Mouse (Mus musculus) embryonic facial prominence, embryonic 12.5 days (tissue): Measurements from ENCODE around the gene Dyrk3. TPM values are rescaled to one million over a fixed set of nuclear protein-coding genes. Genes with fewer than 3 reads are reported as not detected.

Experiments
- ATAC-seq: fragments of 200-750 bp; cut with Nextera tagmentation; 2 replicates; pipeline ENCODE4 v1.8.0; 2017; ENCODE audit not compliant: insufficient number of reproducible peaks, insufficient read depth, low FRiP score, low TSS enrichment
- H3K27ac ChIP-seq: fragments of 300-500 bp; sonication (generic); 2 replicates; pipeline ENCODE4 v1.5.1; 2016; ENCODE audit warnings: mild to moderate bottlenecking
- H3K27me3 ChIP-seq: fragments of 300-500 bp; sonication (generic); 2 replicates; pipeline ENCODE4 v1.6.1; 2016; ENCODE audit warnings: mild to moderate bottlenecking, moderate library complexity
- H3K36me3 ChIP-seq: fragments of 300-500 bp; sonication (generic); 2 replicates; pipeline ENCODE4 v1.6.1; 2016; ENCODE audit warnings: mild to moderate bottlenecking
- H3K4me1 ChIP-seq: fragments of 300-500 bp; sonication (generic); 2 replicates; pipeline ENCODE4 v1.6.1; 2016
- H3K4me2 ChIP-seq: fragments of 300-500 bp; sonication (generic); replicated peaks from 2 replicates; pipeline ENCODE4 v1.6.1; 2016; ENCODE audit warnings: mild to moderate bottlenecking, moderate library complexity
- H3K4me3 ChIP-seq: fragments of 300-500 bp; sonication (generic); 2 replicates; pipeline ENCODE4 v1.5.1; 2016; ENCODE audit warnings: mild to moderate bottlenecking
- H3K9ac ChIP-seq: fragments of 300-500 bp; sonication (generic); 2 replicates; pipeline ENCODE4 v1.6.1; 2016; ENCODE audit warnings: mild to moderate bottlenecking, moderate library complexity
- H3K9me3 ChIP-seq: fragments of 300-500 bp; sonication (generic); 2 replicates; pipeline ENCODE4 v1.6.1; 2016; ENCODE audit warnings: mild to moderate bottlenecking, moderate library complexity
- WGBS: fragments of 180-500 bp; shearing (Covaris S2); methylation state at CpG from one replicate; pipeline ENCODE4 v1.1.7; 2016; 5-methylcytosine and 5-hydroxymethylcytosine counted together
- polyA plus RNA-seq: library from polyadenylated mRNA; unstranded; fragments of >200 nt; fragmentation: Nextera tagmentation; extraction: Ambion mirVana; gene quantifications from 2 replicates; pipeline ENCODE4 v1.2.1, GENCODE M21; 2016

Dyrk3 gene
- polyA plus RNA-seq, 1 experiment from 2014 or later: 8.7 TPM

DNA sequence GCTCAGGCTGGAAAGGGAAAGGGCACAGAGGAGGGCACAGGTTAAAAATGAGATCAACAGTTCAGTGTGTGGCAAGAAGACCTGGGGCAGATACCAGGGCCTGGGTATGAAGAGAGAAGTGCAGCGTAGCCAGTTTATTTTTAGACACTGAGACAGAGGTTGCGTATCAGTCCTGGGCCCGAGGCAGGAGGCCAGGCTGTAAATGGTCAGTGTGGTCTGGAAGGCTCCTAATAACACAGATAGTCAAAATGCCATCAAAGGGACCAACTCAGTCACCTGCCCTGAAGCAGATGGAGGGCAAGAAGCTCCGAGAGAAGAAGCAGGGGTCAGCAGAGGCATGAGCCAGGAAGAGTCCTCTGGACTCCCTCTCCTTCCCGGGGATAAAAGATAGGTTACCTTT, 47.9 kb downstream of the Dyrk3 start:
- Histone ChIP-seq H3K4me2 (no peak overlapping the region), H3K9me3 (no peaks in the 10 kb centered on the region), H3K9ac (no peak overlapping the region), H3K4me3 (no peak overlapping the region), H3K27ac (no peak overlapping the region), H3K27me3 (no peaks in the 10 kb centered on the region), H3K36me3 (no peaks in the 10 kb centered on the region), H3K4me1 (peaks cover 63% of the 10 kb centered on the region)
- ATAC-seq: no peak
- 73% methylated on average over 5 of the region's 5 CpGs for WGBS

DNA sequence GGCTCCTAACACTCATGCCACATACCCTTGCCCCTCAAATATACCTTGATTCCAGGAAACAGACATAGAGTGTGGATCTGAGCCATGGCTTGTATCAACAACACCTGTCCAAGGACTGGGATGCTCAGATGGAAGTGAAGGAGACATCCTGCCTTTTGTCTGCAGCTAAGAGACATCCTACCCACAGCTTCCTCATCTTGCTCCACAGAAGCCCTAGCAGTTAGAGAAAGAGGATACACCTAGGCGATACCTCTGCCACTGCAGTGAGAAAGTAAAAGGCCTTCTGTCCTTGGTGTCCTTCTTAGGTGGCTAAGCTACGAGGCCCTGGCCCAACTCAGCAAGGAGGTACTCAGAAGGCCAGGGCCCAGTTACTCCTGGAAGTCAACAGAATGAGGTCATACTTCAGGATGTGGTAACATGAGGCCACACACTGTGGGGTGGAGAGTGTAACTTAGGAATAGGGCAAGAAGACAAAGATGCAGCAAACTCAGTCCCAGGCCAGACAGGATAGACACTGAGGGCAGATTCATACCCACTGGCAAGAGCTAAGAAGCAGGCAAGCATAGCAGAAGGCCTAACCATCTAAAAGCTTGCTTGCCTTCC, 48.5 kb downstream of the Dyrk3 start:
- 81% methylated on average over 2 of the region's 2 CpGs for WGBS
- Histone ChIP-seq H3K4me3 (no peak overlapping the region), H3K4me2 (no peak overlapping the region), H3K9ac (no peak overlapping the region), H3K27me3 (no peaks in the 10 kb centered on the region), H3K36me3 (no peaks in the 10 kb centered on the region), H3K27ac (no peak overlapping the region), H3K9me3 (no peaks in the 10 kb centered on the region), H3K4me1 (peaks cover 63% of the 10 kb centered on the region)
- ATAC-seq: no peak

DNA sequence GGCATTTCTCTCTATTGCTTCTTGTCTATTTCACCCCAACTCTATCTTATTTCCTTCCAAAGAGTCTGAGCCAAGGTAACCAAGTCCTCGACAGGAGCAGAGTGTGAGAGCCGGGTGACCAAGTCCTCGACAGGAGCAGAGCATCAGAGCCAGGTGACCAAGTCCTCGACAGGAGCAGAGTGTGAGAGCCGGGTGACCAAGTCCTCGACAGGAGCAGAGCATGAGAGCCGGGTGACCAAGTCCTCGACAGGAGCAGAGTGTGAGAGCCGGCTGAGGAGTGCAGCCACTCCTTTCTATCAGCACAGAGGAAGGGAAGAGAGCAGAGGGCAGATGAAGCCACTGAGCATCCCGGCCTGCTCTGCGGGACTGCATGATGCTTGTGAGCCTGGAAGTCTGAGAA, 49.6 kb downstream of the Dyrk3 start:
- 60% methylated on average over 11 of the region's 11 CpGs for WGBS
- ATAC-seq: no peak
- Histone ChIP-seq H3K36me3 (no peaks in the 10 kb centered on the region), H3K9me3 (no peaks in the 10 kb centered on the region), H3K27me3 (no peaks in the 10 kb centered on the region), H3K9ac (no peak overlapping the region), H3K4me3 (no peak overlapping the region), H3K4me1 (peaks cover 72% of the 10 kb centered on the region), H3K27ac (no peak overlapping the region), H3K4me2 (no peak overlapping the region)

DNA sequence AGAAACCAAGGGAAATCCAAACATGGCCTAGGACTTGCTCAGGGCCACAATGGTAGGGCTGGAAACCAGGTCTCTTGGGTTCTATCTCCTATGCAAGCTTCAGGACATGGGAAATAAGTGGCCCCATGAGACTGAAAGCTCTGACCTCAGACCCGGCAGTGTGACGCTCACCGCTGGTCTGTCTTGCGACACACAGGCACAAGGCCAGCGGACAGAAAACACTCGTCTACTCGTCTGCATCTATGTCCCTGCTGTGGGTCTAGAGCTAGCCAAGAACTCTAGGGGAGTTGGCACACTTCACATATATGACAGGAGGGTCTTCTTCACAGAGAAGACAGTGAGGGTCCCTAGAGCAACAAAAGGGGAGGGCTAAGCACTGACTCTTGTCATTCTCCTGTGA, 51.2 kb downstream of the Dyrk3 start:
- no peak for ATAC-seq
- H3K27me3 ChIP-seq: no peaks in the 10 kb centered on the region
- no peaks in the 10 kb centered on the region for H3K9me3 ChIP-seq
- no peak overlapping the region for H3K4me2 ChIP-seq
- H3K4me3 ChIP-seq: no peak overlapping the region
- H3K27ac ChIP-seq: no peak overlapping the region
- no peak overlapping the region for H3K9ac ChIP-seq
- no peaks in the 10 kb centered on the region for H3K36me3 ChIP-seq
- H3K4me1 ChIP-seq: peaks cover 80% of the 10 kb centered on the region
- 57% methylated on average over 7 of the region's 7 CpGs for WGBS

DNA sequence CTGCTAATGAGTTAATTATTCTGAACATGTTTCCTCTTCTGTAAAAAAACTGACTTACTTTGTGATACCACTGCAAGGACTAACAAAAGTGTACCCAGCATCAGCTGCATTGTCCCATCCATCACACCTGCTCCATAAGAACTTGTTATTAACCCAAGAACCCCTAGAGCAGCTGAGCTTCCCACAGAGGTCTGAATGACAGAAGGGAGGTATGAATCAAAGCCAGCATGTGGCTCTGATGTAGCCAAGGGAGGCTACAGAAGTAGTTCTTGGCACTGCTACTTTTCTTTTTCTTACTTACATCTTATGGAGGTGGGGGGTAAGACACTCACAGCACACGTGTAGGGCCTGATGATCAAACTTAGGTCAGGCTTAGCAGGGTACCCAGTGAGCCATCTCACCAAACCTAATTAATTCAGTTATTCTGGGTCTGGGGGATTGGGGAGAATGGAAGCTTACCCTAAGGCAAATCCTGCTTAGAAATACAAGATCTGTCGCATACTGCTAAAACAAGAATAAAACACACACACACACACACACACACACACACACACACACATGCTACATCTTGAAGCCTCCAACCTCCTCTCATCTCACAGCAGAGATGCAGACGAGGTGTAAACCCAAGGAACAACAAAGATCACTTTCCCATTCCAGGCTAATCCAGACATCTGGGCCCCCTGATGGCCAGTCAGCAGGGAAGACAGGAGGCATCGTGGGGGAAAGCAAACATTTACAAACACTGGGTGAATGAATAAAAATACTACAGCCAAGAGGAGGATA, 52.0 kb downstream of the Dyrk3 start:
- Histone ChIP-seq H3K36me3 (no peaks in the 10 kb centered on the region), H3K27me3 (no peaks in the 10 kb centered on the region), H3K4me2 (no peak overlapping the region), H3K9ac (no peak overlapping the region), H3K27ac (no peak overlapping the region), H3K9me3 (no peaks in the 10 kb centered on the region), H3K4me1 (peaks cover 81% of the 10 kb centered on the region), H3K4me3 (no peak overlapping the region)
- WGBS: 18% methylated on average over 4 of the region's 4 CpGs
- ATAC-seq: no peak

DNA sequence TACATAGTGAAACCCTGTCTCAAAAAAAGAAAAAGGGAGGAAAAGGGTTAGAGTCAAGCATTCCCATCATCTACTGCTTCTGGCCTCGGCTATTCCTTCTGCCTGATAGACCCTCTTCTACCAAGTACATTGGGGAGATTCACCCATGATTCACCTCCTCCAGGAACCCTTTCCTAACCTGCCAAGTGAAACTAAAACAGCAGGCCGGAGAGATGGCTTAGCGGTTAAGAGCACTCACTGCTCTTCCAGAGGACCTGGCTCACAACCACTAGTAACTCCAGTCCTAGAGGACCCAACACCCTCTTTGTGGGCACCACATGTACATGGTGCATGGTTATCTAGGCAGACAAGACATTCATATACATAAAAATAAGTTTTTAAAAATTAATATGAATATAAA, 52.9 kb downstream of the Dyrk3 start:
- no peaks in the 10 kb centered on the region for H3K9me3 ChIP-seq
- no peaks in the 10 kb centered on the region for H3K36me3 ChIP-seq
- 64% methylated on average over 3 of the region's 3 CpGs for WGBS
- H3K4me1 ChIP-seq: peaks cover 81% of the 10 kb centered on the region
- no peaks in the 10 kb centered on the region for H3K27me3 ChIP-seq
- ATAC-seq: no peak
- H3K9ac ChIP-seq: no peak overlapping the region
- H3K4me2 ChIP-seq: no peak overlapping the region
- no peak overlapping the region for H3K4me3 ChIP-seq
- H3K27ac ChIP-seq: no peak overlapping the region

DNA sequence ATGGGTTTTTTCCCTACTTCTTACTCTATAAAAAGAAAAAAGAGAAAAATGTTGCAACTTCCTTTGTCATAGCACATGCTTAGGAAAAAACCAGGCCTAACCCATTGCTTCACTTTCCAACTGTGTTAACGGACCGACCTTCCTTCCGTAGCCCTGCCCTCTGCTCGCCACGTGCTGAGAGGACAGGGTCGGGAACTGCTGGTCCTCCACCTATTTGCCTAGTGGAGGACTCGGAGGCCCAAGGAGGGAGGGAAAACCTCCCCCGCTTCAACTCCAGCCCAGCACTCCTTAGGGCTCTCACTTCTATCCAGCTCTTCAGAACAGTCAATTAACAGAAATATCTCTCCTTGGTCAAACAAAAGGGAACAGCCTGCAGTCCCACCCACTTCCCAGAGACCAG, 53.9 kb downstream of the Dyrk3 start:
- ATAC-seq: no peak
- WGBS: 44% methylated on average over 8 of the region's 8 CpGs
- no peak overlapping the region for H3K27ac ChIP-seq

DNA sequence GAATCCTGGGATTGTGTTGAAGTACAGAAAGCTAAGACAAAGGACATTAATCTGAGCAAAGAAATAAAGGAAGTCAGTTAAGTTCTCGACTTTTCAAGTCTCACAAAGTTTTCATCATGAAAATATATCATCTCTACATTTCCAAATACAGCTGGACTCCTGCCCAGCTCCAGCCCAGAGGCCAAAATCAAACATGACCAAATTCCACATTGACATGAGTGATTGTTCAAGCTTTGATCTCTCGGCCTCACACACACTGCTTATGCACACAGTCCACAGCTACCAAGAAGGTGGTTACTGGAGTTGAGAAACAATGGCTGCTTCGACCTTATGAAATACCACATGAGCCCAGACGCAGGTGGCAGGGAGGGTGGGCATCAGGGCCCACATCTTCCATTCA, 54.5 kb downstream of the Dyrk3 start:
- no peaks in the 10 kb centered on the region for H3K9me3 ChIP-seq
- no peak overlapping the region for H3K4me2 ChIP-seq
- no peaks in the 10 kb centered on the region for H3K27me3 ChIP-seq
- H3K9ac ChIP-seq: no peak overlapping the region
- peaks cover 81% of the 10 kb centered on the region for H3K4me1 ChIP-seq
- H3K4me3 ChIP-seq: no peak overlapping the region
- 0 out of 2 replicates have a peak overlapping the region, but pooled peaks have one; percentile 3 for H3K27ac ChIP-seq
- no peaks in the 10 kb centered on the region for H3K36me3 ChIP-seq
- ATAC-seq: no peak
- 66% methylated on average over 4 of the region's 4 CpGs for WGBS

More for the DNA sequence above, 53.9 kb downstream of the Dyrk3 start:
- no peak overlapping the region for H3K4me2 ChIP-seq
- H3K9me3 ChIP-seq: no peaks in the 10 kb centered on the region
- H3K36me3 ChIP-seq: no peaks in the 10 kb centered on the region
- H3K4me3 ChIP-seq: no peak overlapping the region
- H3K9ac ChIP-seq: no peak overlapping the region
- H3K27me3 ChIP-seq: no peaks in the 10 kb centered on the region
- H3K4me1 ChIP-seq: peaks cover 81% of the 10 kb centered on the region

DNA sequence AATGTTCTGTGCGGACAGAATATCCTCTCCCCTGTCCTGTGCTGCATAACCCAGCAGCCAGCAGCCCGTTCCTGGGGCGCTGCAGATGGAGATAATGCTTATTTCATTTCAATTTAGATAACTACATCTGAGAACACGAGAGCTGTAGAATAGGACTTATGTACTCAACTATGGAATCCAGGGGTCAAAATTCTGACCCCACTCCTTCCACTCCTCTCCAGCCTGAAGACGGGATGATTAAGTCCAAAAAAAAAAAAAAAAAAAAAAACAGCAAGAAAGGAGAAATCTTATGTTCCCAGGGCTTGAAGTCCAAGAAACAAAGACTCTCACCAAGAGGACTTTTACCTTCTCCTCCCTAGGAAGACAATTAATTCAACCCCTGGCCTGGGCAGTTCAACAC, 55.0 kb downstream of the Dyrk3 start:
- Histone ChIP-seq H3K9me3 (no peaks in the 10 kb centered on the region), H3K9ac (no peak overlapping the region), H3K4me3 (no peak overlapping the region), H3K27me3 (no peaks in the 10 kb centered on the region), H3K4me2 (no peak overlapping the region), H3K27ac (no peak overlapping the region), H3K4me1 (peaks cover 79% of the 10 kb centered on the region), H3K36me3 (no peaks in the 10 kb centered on the region)
- 60% methylated on average over 5 of the region's 5 CpGs for WGBS
- ATAC-seq: no peak

DNA sequence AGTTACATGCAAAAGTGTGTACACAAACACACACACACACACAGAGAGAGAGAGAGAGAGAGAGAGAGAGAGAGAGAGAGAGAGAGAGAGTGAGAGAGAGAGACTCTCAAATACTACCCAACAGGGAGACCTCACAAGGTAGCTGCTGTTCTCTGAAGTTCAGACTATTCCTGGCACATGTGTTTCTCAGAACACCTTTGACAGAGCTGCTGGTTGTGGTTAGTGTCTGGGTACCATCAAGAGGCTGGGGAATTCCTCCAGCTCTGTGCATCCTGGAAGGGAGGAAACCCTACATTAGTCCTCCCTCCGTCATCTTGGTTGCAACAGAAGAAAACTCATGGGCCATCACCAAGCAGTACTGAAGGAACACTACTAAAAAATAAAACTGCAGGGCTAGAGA, 57.5 kb downstream of the Dyrk3 start:
- no peak overlapping the region for H3K27ac ChIP-seq
- no peaks in the 10 kb centered on the region for H3K9me3 ChIP-seq
- no peaks in the 10 kb centered on the region for H3K36me3 ChIP-seq
- H3K27me3 ChIP-seq: no peaks in the 10 kb centered on the region
- no peak overlapping the region for H3K9ac ChIP-seq
- no peak overlapping the region for H3K4me2 ChIP-seq
- no peak for ATAC-seq
- WGBS: 67% methylated on average over 1 of the region's 1 CpGs
- peaks cover 65% of the 10 kb centered on the region for H3K4me1 ChIP-seq
- H3K4me3 ChIP-seq: no peak overlapping the region

DNA sequence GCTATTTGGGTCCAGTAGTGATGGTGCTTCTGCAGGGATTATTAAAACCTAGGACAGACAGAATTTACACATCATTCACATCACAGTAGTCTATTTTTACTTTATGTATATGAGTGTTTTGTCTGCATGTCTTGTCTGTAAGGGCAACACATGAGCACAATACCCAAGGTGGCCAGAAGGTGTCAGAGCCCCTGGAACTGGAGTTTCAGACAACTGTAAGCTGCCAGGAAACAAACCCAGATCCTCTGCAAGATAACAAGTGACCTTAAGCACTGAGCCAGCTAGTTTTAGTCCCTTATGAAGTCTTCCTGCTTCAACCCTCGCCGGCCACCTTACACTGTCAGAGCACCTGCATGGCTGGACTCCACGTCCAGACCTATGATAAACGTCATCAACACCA, 58.4 kb downstream of the Dyrk3 start:
- Histone ChIP-seq H3K27me3 (no peaks in the 10 kb centered on the region), H3K9ac (no peak overlapping the region), H3K4me3 (no peak overlapping the region), H3K27ac (peak overlapping the region; percentile 78; the same call in 1 of the 2 replicates), H3K36me3 (no peaks in the 10 kb centered on the region), H3K4me2 (no peak overlapping the region), H3K9me3 (no peaks in the 10 kb centered on the region), H3K4me1 (peaks cover 65% of the 10 kb centered on the region)
- 62% methylated on average over 4 of the region's 4 CpGs for WGBS
- ATAC-seq: no peak

DNA sequence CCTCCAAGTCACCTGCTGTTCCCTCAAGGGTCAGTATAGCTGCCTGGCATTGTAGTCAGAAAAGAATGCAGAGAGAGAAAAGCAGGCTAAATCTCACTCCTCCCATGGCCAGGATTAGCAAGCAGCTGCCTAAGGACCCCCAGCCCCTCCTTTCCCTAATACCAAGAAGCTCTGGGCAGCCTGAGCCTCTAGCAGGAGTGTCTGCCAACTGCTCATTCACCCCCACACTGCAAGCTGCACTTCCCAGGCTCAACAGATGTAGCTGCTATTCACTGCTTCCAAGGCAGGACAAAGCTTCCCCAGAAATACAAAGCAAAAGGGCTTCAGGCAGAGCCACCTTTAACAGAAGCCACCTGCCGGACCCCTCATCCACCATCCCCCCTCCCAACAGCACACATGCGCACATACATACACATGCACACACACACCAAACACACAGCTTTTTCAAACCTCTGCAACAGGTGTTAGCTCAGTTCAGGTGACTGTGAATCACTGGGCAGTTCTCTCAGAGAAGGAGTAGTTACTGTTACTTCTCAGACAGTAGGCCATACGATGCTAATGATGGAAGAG, 59.3 kb downstream of the Dyrk3 start:
- WGBS: 44% methylated on average over 3 of the region's 3 CpGs
- Histone ChIP-seq H3K9ac (no peak overlapping the region), H3K9me3 (no peaks in the 10 kb centered on the region), H3K4me2 (no peak overlapping the region), H3K36me3 (no peaks in the 10 kb centered on the region), H3K4me1 (peaks cover 66% of the 10 kb centered on the region), H3K4me3 (no peak overlapping the region), H3K27me3 (no peaks in the 10 kb centered on the region), H3K27ac (peak overlapping the region; percentile 78)
- ATAC-seq: peak; percentile 72
